Mouse (Mus musculus) layer of hippocampus, adult 9-11 months (tissue): ENCODE measurements around the gene Helz.
A peak's percentile ranks its signal among the peaks of the same experiment; 100 is the strongest.

ENCODE experiments used
- DNase-seq: peaks from one replicate; pipeline ENCODE4 v3.0.0; 2022

The Helz gene

DNA sequence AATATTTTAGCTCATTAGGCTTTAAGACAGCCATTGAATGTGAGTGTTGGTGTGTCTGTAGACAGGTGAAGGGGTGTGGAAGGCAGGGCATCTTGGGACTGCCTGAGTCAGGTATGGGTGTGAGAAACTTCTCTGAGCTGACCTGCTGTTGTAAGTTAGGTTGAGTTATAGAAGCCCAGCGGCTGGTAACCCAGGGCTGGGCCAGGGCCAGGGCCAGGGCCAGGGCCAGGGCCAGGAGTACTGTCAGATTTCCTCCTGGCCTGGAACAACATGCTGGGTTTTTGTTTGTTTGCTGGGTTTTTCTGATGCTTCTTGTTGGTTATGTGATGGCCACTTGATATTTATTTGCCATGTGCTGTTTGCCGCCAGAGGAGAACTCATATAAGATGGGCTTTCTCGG lies 76.9 kb downstream of the Helz start:
- no peak for DNase-seq

DNA sequence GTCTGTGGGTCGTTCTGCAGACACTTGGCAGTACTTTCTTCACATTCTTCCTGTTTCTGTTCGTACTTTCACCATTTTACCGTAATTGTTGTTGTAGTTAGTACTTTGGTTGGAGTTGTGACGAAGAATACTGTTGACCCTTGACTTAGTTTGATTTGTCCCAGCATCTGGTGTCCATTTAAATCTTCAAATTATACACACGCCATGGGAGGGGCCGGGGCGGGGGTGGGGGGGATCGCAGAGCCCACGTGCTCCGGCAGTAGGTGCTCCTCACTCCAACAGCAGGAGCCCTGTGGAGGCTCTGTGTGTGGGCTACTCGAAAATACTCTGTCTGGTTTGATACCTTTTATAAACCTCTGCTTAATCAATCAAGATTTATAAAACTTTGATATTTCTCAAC lies 78.0 kb downstream of the Helz start:
- no peak for DNase-seq

DNA sequence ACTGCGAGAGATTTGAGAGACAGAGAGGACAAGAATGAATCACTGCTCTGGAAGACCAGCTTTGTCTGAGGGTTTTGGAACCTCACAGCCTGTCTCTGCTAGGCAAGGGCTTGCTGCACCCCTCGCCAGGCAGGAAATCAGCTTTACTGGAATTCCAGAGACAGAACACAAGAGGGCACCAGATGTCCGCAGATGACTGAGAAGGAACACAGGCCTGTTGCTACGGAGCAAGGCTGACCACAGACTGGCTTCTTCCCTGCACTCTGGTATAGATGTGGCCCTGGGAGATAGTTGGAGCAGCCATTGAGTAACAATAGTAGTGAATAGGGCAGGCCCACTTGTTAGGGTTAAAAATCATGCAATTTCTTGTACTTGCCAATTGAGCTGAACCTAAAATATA lies 81.8 kb downstream of the Helz start:
- DNase-seq = peak; percentile 61

DNA sequence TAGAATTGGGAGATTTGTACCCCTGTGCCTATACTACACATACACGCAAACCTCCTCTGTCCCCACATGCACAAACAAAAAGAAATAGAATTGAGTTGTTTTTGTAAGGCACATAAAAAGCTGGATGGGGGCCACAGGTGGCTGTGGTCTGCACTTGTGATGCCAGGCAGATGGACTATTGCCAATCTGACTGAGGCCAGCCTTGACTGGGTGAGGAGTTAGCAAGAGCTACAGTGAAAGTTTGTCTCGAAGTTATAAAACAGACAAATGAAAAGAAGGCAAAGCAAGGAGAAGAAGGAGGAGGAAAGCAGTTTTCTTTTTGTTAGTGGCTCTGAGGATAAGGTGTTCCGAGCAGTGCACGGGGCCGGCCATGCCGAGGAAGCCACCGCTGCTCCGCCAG lies 82.2 kb downstream of the Helz start:
- no peak for DNase-seq

DNA sequence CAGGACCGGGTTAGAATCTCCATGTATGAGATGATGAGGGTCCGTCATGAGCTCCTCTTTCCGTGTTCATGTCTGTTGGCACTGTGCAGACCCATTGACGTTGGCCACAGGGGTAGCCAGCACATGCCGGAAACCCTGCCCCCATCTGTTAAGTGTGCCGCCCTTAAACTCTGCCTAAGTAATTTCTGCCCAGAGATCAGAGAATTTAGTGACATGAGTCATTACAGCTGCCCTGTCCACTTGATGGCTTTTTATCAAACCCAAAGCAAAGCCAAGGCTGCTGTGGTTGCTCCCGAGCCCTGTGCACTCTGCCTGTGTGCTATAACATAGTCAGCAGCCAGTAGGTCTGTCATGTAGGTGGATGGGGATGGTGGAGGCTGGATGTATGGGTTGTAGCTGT lies 83.4 kb downstream of the Helz start:
- no peak for DNase-seq

DNA sequence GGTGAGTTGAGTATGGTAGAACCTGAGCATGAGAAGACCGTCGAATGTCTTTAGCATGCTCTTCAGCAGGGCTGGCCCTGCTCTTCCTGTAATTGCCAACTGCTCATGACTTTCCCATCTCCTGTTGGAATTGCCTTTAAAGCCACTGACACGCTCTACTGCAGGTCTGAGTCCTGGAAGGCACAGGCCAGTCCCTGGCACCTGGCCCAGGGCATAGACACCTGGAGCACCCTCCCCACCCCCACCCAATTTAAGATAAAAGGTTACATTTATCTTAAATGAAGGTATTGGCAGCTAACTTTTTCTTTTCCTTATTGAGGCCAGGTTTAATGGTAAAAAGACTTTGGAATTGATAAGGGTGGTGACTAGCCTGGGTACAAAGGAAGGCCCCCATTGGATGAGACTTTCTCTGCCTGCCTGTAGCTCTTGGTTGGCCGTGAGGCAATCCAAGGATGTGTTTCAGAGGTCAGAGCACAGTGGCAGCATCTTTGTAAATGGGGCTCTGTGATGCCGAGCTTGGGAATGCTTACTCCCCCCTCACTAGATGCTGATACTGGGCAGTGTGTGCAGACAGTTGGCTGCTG lies 85.9 kb downstream of the Helz start:
- DNase-seq = no peak

DNA sequence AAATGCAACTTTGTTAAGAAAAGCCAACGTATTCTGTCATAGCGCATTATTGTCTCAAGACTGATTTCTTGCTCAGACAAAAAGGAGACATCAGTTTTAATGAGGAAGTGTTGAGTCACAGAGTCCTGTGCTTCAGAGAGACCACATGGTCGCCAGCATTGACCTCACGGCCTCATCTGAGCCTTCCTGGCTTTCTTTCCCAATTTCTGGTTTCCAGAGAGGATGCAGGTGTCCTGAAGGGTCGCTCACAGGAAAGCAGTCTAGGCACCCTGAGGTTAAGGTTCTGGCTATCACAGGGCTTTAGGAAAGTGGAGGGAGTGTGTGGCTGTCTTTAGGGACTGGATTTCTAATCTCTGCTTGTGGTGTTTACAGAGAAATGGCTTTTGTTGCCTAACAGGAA lies 90.4 kb downstream of the Helz start:
- DNase-seq = no peak

DNA sequence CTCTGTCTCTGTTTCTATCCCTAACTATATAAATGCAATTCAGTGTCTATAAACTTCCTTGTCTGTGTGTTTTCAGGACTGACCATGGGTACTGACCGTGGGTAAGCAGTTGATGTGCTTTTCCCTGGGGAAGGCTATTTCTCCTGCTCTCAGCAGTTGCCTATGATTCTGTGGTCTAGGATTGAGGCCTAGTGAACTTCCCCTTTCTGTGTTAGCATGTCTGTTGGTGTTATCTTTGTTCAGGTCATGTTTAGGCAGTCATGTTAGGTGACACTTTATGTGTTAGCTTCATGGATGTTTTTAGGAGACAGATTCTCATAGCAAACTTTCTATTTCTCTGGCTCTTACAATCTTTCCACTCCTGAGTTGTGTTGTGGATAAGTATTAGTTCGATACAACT lies 91.9 kb downstream of the Helz start:
- DNase-seq = no peak

DNA sequence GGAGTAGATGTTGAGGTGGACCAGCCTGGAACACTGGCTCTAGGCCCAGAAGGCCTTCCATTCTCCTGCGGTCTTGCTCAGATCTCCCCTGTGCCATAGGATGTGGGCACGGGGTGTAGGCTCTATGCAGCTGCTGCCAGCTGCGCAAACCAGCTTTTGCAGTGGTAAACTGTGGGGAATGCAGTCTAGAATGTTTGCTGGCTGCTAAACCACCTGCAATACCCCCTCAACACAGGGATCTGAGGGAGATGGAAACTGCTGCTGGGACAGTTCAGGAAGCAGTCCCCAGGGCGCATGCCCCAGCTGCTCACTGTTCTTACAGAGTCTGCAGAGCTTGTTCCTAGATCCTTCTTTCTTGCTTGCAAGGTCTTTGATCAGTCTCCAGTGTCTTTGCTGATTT lies 96.7 kb downstream of the Helz start:
- DNase-seq = no peak

DNA sequence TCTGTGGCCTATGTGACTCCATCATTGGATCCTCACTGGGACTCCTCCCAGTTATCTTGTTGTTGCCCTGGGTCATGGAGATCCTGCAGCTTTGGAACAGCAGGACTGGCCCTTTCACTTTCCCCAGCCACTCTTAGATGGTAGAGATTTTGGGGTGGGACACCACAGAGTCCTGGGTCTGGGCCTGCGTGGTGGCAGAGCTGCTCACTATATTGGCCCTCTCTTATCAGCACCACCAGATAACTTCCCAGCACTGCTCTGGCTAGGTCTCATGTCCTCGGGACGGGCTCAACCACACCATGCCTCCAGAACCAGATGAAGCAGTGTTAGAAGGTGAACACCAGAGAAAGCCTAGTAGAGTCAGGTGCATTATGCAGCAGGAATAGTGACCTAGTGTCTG lies 99.6 kb downstream of the Helz start:
- DNase-seq = no peak

DNA sequence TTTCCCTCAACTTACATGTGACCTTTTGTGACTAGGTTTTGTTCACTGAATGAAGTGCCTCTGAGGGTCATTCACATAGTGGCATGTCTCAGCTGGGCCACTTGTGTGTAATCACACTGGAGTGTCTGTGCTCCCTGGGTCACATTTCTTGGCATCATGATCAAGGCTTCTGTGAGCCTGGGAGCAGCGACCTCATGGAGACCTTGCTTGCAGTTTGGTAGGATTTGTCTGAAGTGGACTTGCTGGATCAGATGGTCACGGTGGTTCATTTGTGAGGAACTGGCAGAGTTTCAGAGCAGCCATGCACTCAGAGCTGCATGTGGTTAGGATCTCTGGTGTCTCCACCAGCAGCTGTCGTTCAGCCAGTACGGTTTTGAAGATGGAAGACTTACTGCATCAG lies 100.9 kb downstream of the Helz start:
- no peak for DNase-seq

DNA sequence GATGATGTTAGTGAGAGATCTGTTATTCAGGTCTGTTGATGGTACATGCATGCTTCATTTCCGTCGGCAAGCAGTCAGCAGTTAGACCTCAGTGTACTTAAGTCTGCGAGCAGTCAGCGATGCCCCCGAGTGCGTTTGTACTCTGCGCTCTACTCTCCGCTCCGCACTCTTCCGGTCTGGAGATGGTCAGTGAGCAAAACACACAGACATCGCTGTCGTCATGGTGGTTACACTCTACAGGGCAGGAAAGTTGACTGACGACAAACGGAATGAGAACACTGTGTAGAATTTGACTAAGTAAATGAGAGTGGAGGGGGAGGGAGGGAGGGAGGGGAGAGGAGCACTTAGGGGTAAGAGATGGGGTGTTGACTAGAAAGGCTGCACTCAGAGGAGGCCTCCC lies 101.7 kb downstream of the Helz start:
- DNase-seq = no peak

DNA sequence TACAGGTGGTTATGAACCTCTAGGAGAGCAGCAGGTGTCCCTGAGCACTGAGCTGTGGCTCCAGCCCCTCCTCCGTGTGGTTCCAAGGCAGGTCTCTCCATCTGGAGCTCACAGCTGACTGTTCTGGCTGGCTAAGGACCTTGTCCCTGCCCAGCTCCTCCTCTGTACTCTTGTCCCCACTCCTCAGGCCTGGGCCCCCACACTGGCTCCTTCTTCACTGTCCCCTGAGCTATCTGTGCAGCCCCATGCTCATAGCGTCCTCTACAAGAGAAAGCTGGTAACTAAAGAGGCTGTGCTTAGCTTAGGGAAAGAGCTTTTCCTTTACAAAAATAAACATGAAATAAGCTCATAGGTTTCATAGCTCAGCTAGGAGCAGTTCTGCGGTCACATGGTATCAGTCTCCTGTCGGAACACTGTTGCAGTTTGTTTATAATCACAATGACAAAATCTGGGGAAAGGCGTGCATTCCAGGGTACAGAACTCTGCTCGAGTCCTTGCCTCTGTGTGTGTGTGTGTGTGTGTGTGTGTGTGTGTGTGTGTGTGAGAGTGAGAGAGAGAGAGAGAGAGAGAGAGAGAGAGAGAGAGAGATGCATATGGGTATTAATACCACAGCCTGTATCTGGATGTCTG lies 102.8 kb downstream of the Helz start:
- DNase-seq = no peak

DNA sequence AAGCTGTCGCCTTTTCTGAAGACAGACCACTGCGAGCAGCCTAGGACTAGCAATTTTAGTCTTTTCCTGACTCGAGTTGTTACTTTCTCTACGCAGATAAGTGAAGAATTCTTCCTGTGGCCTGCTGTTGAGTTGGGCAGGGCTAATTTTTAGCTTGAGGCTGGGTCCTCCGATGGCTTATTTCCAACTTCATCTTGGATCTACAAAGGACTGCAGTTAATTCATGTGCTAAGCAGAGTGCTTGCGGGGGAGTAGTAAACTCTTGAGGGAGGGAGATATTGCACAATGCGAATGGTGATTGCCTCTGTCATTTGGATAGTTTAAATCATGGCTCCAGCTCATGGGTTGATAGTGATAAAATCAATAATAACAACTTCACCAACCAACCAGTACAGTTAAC lies 103.7 kb downstream of the Helz start:
- DNase-seq = no peak

DNA sequence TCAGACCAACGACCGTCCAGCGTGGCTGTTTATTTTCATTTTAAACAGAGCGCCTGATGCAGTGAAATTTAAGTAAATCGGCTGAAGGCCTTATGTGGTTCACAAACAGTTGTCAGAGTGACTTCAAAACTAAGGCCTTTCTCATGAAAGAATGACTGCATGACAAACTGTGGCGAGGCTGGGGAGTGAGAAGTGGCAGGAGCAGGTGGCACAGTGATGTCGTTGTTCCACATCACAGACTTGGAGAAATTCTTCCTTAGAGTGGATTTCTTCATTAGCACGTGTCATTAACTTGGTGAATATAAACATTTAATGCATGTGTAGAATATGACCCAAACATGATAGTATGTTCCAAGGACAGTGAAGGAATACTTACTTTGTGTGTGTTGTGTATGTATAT lies 104.4 kb downstream of the Helz start:
- DNase-seq = no peak

DNA sequence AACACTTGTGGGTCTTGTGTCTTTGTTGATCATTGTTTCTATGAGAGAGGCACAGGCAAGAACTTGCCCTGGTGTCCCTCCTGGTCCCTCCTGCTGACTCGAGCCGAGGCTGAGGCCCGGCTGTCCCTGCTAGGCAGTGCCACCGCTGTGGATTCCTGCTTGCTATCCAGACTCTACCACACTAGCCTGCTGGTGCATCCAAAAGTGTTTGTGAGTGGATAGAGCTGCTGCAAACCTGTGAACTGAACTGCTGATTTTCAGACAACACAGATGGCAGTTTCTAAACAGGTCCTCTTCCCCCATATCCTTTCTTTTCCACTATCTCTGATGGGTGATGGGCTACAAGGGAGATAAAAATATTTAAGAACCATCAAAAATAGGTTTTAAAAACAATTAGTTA lies 107.8 kb downstream of the Helz start:
- no peak for DNase-seq

DNA sequence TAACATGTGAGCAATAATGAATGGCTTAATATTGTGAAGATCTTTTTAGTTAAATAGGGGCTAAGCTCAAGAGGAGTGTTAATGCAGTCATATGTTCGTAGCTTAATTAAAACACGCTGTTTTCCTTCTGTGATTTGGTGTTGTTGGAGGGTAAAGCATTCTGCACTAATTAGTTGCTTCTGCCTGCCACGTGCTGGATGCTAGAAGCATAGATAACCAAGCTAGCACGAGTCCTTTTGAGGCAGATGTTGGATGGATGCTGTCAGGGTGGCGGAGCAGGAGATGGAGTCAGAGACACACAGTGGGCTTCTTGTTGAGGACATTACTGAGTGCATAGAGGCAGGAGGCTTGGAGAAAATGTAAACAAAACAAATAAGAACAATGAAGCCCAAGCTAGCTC lies 109.4 kb downstream of the Helz start:
- DNase-seq = no peak

DNA sequence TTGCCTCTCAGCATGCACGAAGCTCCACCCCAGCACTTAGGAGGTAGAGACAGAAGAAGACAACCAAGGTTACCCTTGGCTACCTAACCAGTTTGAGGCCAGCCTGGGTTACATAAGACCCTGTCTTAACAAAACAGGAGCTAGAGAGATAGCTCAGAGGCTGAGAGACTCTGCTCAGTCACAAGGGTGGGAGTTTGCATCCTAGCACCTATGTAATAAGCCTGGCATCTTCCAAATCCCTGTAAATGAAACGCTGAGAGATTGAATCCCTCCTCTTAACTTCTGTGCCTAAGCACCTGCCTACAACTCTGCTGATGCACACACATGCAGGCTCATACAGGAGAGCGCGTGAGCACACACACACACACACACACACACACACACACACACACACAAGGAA lies 112.7 kb downstream of the Helz start:
- no peak for DNase-seq

DNA sequence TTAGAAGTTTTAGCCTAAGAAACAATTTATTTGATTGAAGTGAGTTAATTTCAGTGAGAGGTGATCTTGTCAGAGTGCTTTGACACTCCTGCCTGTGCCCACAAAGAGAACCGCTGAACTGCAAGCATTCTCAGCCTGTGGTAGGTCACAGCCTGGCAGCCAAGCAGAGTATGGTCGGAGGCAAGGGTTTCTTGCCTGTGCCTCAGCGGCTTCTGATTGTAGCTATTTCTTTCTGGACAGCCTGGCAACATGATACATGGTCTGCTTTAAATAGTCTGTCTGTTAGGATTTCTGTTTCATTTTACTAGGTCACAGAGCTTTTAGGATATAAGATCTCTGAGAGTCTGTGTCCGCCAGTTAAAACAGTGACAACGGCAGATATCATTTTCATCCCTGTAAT lies 114.9 kb downstream of the Helz start:
- DNase-seq = no peak

DNA sequence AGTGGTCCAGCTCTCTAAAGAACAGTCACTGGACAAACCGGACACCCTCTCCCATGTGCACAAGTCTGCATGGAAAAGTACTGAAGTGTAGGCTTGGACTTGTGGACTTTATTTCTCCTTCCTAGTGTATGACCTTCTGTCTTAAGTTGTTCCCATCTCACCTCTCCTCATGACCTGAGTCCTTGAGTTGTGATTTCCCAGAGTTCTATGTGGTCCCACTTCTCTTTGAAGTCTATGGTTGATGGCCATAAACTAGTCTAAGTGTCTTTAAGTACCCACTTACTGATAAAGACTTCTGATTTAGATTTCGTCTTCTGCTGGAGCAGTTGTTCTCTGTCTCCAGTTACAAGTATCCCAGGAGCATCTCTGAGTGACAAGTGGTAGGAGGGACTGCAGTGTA lies 119.8 kb downstream of the Helz start:
- DNase-seq = no peak

DNA sequence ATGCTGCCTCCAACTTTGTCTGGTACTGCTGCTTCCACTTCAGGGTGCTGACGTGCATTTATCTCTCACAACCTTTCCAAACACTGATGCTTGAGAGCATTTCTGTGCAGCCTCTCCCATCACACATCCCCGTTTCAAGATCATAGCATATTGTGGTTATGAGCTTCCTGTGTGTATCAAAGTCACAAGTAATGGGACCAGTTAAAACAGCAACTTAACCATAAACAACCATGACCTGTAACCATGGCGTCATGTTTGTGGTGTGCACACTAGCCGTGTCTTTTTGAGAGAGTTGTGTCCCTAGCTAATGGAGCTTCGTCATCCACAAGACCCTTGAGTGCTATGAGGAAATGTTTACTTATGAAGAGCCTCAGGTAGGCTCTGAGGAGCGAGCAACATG lies 120.5 kb downstream of the Helz start:
- DNase-seq = no peak

DNA sequence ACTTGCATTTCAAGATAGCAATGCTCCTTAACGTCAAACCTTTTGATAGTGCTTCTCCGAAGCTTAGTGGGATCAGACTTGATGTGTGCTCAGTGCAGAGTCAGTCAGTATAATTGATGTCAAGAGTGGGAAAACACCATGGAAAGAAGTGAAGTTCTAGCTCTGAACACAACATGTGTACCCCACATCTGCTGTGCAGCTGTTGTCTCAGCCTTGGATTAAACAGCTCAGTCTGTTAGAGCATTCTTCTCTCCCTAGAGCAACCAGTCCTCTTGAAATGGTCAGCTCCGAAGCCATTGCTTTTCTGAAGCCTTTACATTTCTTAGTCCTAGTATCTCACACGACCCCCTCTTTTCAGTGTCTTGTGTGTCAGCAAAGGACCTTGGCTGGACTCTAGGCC lies 121.2 kb downstream of the Helz start:
- DNase-seq = no peak

DNA sequence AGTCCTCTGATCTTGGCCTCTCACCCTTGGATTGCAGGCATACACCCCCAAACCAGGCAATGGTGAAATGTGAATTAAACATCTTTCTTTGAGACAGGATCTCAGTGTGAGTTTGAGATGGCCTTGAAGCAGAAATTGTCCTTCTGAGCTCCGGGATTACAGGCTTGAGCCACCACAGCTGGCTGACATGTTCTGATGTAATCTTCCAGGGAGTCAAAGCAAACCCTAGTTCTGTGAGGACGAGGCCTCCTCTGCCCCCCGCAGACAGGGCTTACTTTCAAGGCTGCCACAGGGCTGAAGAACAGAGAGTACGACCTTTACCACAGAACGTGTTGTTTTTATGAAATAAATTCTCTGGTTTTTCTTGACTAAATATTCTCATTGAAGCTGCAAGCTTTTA lies 126.3 kb downstream of the Helz start:
- no peak for DNase-seq

DNA sequence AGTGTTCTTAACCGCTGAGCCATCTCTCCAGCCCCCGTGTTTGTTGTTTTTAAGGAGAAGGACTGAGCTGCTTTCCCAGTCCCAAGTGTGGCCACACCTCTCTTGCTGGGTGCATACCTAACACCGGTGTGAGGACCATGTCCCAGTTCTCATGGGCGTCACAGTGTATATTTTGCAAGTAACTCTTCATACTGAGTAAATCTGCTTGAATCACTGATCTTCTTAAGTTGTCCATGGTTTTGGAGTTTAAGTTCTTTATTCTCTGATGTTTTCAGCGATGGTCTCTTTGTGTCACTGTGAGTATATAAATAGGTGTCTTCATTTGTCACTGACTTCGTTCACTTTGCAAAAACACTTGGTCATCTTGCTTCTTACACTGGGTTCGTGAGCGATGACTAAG lies 126.9 kb downstream of the Helz start:
- DNase-seq = no peak

DNA sequence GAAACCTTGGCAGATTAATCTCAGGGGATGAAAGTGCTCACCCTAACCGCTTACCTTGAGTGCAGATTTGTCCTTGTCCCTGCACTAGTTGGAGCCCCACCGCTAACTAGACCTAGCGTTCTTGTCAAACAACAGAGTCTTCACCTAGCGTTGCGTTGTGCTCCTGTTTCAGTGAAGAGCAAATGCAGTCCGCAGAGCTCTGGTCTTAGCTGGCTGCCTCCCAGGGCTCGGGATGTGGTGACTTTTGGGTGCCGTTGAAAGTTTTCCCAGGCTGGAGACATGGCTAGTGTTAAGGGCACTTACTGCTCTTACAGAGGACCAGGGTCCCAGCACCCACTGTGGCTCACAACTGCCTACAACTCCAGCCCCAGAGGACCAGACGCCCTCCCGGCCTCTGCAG lies 127.5 kb downstream of the Helz start:
- no peak for DNase-seq
